Mouse (Mus musculus) liver, embryonic 14 days (tissue): ENCODE measurements around the gene Ercc8. TPM values are rescaled to one million over a fixed set of nuclear protein-coding genes. Genes with fewer than 3 reads are reported as not detected.

ENCODE experiments used
- polyA plus RNA-seq: library from polyadenylated mRNA; depleted of rRNA; stranded (reverse); fragments of >200 nt; gene quantifications from 2 replicates; pipeline ENCODE4 v1.2.3, GENCODE M21; 2012; rRNA removed

Gene Ercc8
- polyA plus RNA-seq = 5.5 and 5.7 TPM in 2 replicates

GRCm38 (mm10) chr13:108158465-108159240 is at the start of gene Ercc8, which contains the start of gene Ndufaf2:
TSS of gene Ercc8 (plus strand) at chr13:108158731.
TSS of gene Ndufaf2 (minus strand) at chr13:108158623.

DNA sequence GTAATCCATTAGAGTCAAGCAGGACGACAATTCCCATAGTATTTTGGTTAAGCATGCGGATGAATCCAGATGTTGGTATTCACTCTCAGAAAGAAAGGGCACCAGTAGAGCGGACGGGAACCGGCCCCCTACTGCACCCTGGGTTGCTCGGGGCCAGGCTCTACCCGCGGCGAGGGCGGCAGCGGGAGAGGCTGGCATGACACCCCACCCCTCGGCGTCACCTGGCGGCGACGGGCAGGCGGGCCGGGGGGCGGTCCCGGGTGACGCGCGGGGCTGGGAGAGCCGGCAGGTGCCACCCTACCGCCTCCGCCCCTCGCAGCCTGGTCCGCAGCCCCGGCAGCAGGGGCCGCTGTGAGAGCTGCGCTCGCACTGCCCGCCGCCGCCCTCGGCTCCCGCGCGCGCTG is 55.6 kb downstream of the Ercc8 start, which contains the start of gene Elovl7:
TSS of gene Elovl7 (plus strand) at position 324 of the 404 bp plus-strand sequence.

Other genes starting within 250 kb of the Ercc8 start
- 18.0 and 21.6 TPM in 2 replicates for gene Smim15, start 114.3 kb upstream of the Ercc8 start, polyA plus RNA-seq
- 25.7 and 26.6 TPM in 2 replicates for gene Ndufaf2, start 108 bp upstream of the Ercc8 start, polyA plus RNA-seq
- 0.52 and 0.62 TPM in 2 replicates for gene Elovl7, start 55.7 kb downstream of the Ercc8 start, polyA plus RNA-seq
- gene Depdc1b, start 157.6 kb downstream of the Ercc8 start, polyA plus RNA-seq = 10.4 and 12.6 TPM in 2 replicates